Mouse (Mus musculus): Measurements from ENCODE around the gene Fam71e1. TPM values are rescaled to one million over a fixed set of nuclear protein-coding genes. Genes with fewer than 3 reads are reported as not detected.

Fam71e1 gene
- total and polyA plus RNA-seq, 2 experiments, result 1.8 to 4.1 TPM

DNA sequence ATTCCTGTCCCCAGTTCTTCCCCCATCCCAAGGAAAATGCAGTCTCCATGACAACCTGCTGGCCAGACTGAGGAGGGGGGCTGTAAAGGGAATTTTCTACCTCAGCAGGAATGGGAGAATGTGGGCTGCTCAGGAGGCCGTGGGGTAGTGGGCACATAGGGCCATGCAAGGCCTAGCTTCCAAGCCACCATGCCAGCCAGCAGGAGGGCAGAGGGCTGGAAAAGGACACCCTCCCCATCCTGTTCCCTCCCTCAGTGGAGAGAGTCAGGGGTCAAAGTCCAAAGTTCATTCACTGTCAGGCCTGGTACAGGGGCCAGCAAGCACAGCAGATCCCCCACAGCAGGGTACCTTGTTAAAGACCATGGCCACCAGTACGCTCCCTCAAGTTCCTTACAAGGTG is 31.3 kb upstream of the Fam71e1 start, which contains the start of gene Aspdh:
Gene Aspdh, plus strand, starts transcription at position 281 of the 400 bp plus-strand sequence.
- Histone ChIP-seq H3K4me3 (ENCODE audit: insufficient read depth, low read depth, low read length) (peak within 1 kb of the TSS; percentile 74), H3K4me1 (ENCODE audit: control insufficient read depth, insufficient read depth, low read length) (peaks cover 14% of the 10 kb centered on the region), H3K79me2 (ENCODE audit: control insufficient read depth, insufficient read depth, low read length) (peaks cover 13% of the 10 kb centered on the region; the same call in 1 of the 2 replicates), H3K27me3 (ENCODE audit: control insufficient read depth, insufficient read depth, low read length) (peaks cover 8% of the 10 kb centered on the region), H3K9ac (ENCODE audit: low read depth, low read length) (peak within 1 kb of the TSS; percentile 80), H3K27ac (replicated peaks; ENCODE audit: insufficient read depth, low read depth, low read length) (peak within 1 kb of the TSS; percentile 98), H3K36me3 (ENCODE audit: control insufficient read depth, insufficient read depth, low read length) (no peaks in the 10 kb centered on the region)
- TF ChIP-seq CTCF (IDR thresholded peaks at IDR 0.05; ENCODE audit: low read depth, low read length) (0 out of 2 replicates have a peak, but pooled peaks have one; percentile 18), POLR2A (IDR thresholded peaks at IDR 0.05; ENCODE audit: extremely low read depth, insufficient read depth, low read length) (peak; percentile 82; the same call in 1 of the 2 replicates)
- DNase-seq (ENCODE audit: extremely low read depth, low read depth, low spot score), result peak; percentile 92
- 34% methylated on average over 2 of the region's 2 CpGs for WGBS

DNA sequence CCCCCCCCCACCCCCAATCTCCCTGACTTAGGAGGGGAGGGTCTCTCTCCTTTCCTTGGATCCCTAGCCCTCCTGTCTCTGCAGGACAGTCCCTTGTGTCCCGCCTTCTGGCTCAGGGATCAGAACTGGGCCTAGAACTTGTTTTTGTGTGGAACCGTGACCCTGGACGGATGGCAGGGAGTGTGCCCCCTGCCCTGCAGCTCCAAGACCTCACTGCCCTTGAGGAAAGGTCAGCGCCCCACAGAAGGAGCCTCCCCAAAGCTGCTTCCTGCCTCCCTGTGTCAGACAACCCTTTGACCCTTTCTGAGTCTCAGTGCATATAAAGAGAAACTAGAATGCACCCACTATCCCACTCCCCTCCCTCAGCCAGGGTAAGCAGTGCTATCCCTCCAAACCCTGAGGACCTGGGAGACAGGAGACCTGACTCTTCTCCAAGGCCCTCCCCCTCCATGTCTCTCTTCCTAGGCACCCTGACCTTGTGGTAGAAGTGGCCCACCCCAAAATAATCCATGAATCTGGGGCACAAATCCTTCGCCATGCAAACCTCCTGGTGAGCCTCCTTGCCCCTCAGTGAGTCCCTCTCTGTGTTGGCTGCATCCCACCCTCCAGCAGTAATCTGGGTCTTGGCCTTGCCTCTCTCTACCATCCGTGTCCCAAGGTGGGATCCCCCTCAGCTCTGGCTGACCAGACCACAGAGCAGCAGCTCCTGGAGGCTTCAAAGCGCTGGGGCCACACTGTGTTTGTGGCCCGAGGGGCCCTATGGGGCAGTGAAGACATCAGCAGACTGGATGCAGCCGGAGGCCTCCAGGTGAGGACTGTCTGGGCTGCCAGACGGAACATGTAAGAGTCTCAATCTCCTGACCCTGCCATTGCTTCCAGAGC is 30.1 kb upstream of the Fam71e1 start:
- peak; percentile 47 for DNase-seq (ENCODE audit: extremely low read depth, low read depth, low spot score)
- 40% methylated on average over 10 of the region's 10 CpGs for WGBS
- H3K36me3 ChIP-seq (ENCODE audit: control insufficient read depth, insufficient read depth, low read length), result no peaks in the 10 kb centered on the region
- H3K9ac ChIP-seq (ENCODE audit: low read depth, low read length), result peak overlapping the region; percentile 80
- peak overlapping the region; percentile 98 for H3K27ac ChIP-seq (replicated peaks; ENCODE audit: insufficient read depth, low read depth, low read length)
- peak overlapping the region; percentile 74 for H3K4me3 ChIP-seq (ENCODE audit: insufficient read depth, low read depth, low read length)
- H3K27me3 ChIP-seq (ENCODE audit: control insufficient read depth, insufficient read depth, low read length), result peaks cover 5% of the 10 kb centered on the region
- no peak for TF ChIP-seq CTCF (IDR thresholded peaks at IDR 0.05; ENCODE audit: low read depth, low read length)
- TF ChIP-seq POLR2A (IDR thresholded peaks at IDR 0.05; ENCODE audit: extremely low read depth, insufficient read depth, low read length), result no peak
- H3K79me2 ChIP-seq (ENCODE audit: control insufficient read depth, insufficient read depth, low read length), result peaks cover 13% of the 10 kb centered on the region; the same call in 1 of the 2 replicates
- H3K4me1 ChIP-seq (ENCODE audit: control insufficient read depth, insufficient read depth, low read length), result peaks cover 14% of the 10 kb centered on the region

DNA sequence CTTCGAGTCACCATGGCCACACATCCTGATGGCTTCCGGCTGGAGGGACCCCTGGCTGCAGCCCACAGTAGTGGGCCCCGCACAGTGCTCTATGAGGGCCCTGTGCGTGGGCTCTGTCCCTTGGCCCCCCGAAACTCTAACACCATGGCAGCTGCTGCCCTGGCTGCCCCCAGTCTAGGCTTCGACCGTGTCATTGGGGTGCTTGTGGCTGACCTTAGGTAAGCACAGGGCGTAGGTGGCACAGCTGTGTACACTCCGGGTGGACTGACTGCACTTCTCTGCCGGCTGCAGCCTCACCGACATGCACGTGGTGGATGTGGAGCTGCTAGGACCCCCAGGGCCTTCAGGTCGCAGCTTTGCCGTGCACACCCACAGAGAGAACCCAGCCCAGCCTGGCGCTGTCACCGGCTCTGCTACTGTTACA is 29.5 kb upstream of the Fam71e1 start:
- Histone ChIP-seq H3K36me3 (ENCODE audit: control insufficient read depth, insufficient read depth, low read length) (no peaks in the 10 kb centered on the region), H3K27me3 (ENCODE audit: control insufficient read depth, insufficient read depth, low read length) (peaks cover 5% of the 10 kb centered on the region), H3K4me1 (ENCODE audit: control insufficient read depth, insufficient read depth, low read length) (peaks cover 14% of the 10 kb centered on the region), H3K79me2 (ENCODE audit: control insufficient read depth, insufficient read depth, low read length) (peaks cover 13% of the 10 kb centered on the region; the same call in 1 of the 2 replicates), H3K4me3 (ENCODE audit: insufficient read depth, low read depth, low read length) (peak overlapping the region; percentile 74; the same call in 1 of the 2 replicates), H3K9ac (ENCODE audit: low read depth, low read length) (peak overlapping the region; percentile 80), H3K27ac (replicated peaks; ENCODE audit: insufficient read depth, low read depth, low read length) (peak overlapping the region; percentile 98)
- 45% methylated on average over 16 of the region's 16 CpGs for WGBS
- no peak for TF ChIP-seq CTCF (IDR thresholded peaks at IDR 0.05; ENCODE audit: low read depth, low read length)
- TF ChIP-seq POLR2A (IDR thresholded peaks at IDR 0.05; ENCODE audit: extremely low read depth, insufficient read depth, low read length), result no peak
- DNase-seq (ENCODE audit: extremely low read depth, low read depth, low spot score), result peak; percentile 52

DNA sequence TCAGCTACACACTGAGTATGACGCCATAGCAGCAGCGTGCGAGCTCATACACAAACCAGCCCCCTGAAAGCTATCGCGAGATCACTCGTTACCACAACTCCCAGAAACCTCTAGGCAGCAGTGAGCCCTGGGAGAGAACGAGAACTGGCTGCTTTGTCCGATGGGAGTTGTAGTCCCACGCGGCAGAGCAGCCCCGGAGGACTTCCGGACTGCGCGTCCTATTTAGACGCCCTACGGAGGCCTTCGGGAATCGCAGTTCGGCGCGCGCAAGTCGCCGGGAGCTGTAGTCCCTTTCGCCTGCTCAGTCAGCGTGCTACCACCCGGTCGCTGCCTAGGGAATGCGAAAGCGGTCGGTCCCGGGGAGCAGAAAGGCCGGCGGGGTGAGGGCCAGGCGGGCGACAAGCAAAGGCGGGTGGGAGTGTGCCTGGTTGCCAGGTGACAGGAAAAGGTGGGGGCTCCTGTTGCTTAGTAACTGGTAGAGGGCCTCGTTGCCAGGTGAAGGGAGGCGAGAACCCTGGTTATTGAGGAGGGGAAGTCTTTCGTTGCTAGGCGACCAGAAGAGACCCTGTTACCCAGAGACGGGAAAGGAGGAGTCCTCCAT is 28.5 kb upstream of the Fam71e1 start, which contains the start of gene Josd2:
Gene Josd2, plus strand, starts transcription at position 170 of the 601 bp plus-strand sequence.
- Histone ChIP-seq H3K36me3 (ENCODE audit: control insufficient read depth, insufficient read depth, low read length) (no peaks in the 10 kb centered on the region), H3K4me1 (ENCODE audit: control insufficient read depth, insufficient read depth, low read length) (peaks cover 17% of the 10 kb centered on the region), H3K79me2 (ENCODE audit: control insufficient read depth, insufficient read depth, low read length) (peaks cover 13% of the 10 kb centered on the region; the same call in 1 of the 2 replicates), H3K27me3 (ENCODE audit: control insufficient read depth, insufficient read depth, low read length) (no peaks in the 10 kb centered on the region), H3K4me3 (ENCODE audit: insufficient read depth, low read depth, low read length) (peak within 1 kb of the TSS; percentile 74), H3K9ac (ENCODE audit: low read depth, low read length) (peak within 1 kb of the TSS; percentile 84), H3K27ac (replicated peaks; ENCODE audit: insufficient read depth, low read depth, low read length) (peak within 1 kb of the TSS; percentile 98)
- TF ChIP-seq CTCF (IDR thresholded peaks at IDR 0.05; ENCODE audit: low read depth, low read length), result 0 out of 2 replicates have a peak, but pooled peaks have one; percentile 9
- TF ChIP-seq POLR2A (IDR thresholded peaks at IDR 0.05; ENCODE audit: extremely low read depth, insufficient read depth, low read length), result peak; percentile 78; the same call in 1 of the 2 replicates
- under 1% methylated on average over 42 of the region's 42 CpGs for WGBS
- peak; percentile 97 for DNase-seq (ENCODE audit: extremely low read depth, low read depth, low spot score)

DNA sequence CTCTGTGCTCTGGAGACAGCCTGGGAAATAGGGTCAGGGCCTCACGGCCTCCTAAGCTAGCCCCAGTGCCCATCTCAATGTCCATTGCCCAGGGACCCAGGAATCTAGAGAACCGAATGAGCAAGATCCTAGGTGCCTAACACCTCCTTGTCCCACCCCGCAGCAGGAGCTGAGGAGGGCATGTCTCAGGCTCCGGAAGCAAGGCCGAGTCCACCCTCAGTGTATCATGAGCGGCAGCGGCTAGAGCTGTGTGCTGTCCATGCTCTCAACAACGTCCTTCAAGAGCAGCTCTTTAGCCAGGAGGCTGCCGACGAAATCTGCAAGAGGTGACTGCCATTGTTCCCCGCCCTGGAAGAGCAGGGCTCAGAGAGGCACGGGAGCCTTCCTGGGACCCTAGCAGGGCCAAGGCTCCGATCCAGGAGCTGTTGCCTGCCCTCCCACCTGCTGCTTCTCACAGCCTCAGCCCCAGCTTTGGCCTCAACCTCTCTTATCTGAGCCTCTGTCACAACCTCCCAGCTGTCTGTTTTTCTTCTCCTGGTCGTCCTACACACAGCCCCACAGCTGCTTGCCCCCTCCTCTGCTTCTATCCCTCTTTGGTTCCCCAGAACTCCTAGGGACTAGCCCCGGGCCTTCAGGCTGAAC is 27.6 kb upstream of the Fam71e1 start:
- H3K79me2 ChIP-seq (ENCODE audit: control insufficient read depth, insufficient read depth, low read length), result peaks cover 13% of the 10 kb centered on the region; the same call in 1 of the 2 replicates
- H3K4me1 ChIP-seq (ENCODE audit: control insufficient read depth, insufficient read depth, low read length), result peaks cover 21% of the 10 kb centered on the region
- peak overlapping the region; percentile 74; the same call in 1 of the 2 replicates for H3K4me3 ChIP-seq (ENCODE audit: insufficient read depth, low read depth, low read length)
- 86% methylated on average over 15 of the region's 15 CpGs for WGBS
- no peaks in the 10 kb centered on the region for H3K27me3 ChIP-seq (ENCODE audit: control insufficient read depth, insufficient read depth, low read length)
- TF ChIP-seq CTCF (IDR thresholded peaks at IDR 0.05; ENCODE audit: low read depth, low read length) (no peak), POLR2A (IDR thresholded peaks at IDR 0.05; ENCODE audit: extremely low read depth, insufficient read depth, low read length) (no peak)
- H3K27ac ChIP-seq (replicated peaks; ENCODE audit: insufficient read depth, low read depth, low read length), result no peak overlapping the region
- H3K36me3 ChIP-seq (ENCODE audit: control insufficient read depth, insufficient read depth, low read length), result no peaks in the 10 kb centered on the region
- H3K9ac ChIP-seq (ENCODE audit: low read depth, low read length), result peak overlapping the region; percentile 84
- no peak for DNase-seq (ENCODE audit: extremely low read depth, low read depth, low spot score)
